Mouse (Mus musculus): Measurements from ENCODE around the gene Adora1.

The Adora1 gene

GRCm38 (mm10) chr1:134237438-134237837, 2.2 kb upstream of the Adora1 start:
- DNase-seq: no peak

- DNase-seq: no peak
These were observed 911 bp upstream of the Adora1 start for GRCm38 (mm10) chr1:134236142-134236541.

GRCm38 (mm10) chr1:134234455-134235390, 508 bp downstream of the Adora1 start:
- DNase-seq: peak; percentile 54 to 75

- DNase-seq: no peak
These were observed 1.4 kb downstream of the Adora1 start for GRCm38 (mm10) chr1:134233681-134234454.

- peak; percentile 62 to 80 for DNase-seq
These were observed 2.3 kb downstream of the Adora1 start for GRCm38 (mm10) chr1:134232778-134233531.

- peak in 1 of 2 experiments; percentile 45 for DNase-seq
These were observed 2.9 kb downstream of the Adora1 start for GRCm38 (mm10) chr1:134232326-134232725.

GRCm38 (mm10) chr1:134231681-134232080, 3.5 kb downstream of the Adora1 start:
- no peak for DNase-seq

- no peak for DNase-seq
These were observed 4.0 kb downstream of the Adora1 start for GRCm38 (mm10) chr1:134231270-134231669.

- no peak for DNase-seq
These were observed 4.5 kb downstream of the Adora1 start for GRCm38 (mm10) chr1:134230638-134231228.

- no peak for DNase-seq
These were observed 5.2 kb downstream of the Adora1 start for GRCm38 (mm10) chr1:134229806-134230575.

GRCm38 (mm10) chr1:134226739-134227138, 8.5 kb downstream of the Adora1 start:
- DNase-seq: no peak

- DNase-seq: no peak
These were observed 9.9 kb downstream of the Adora1 start for GRCm38 (mm10) chr1:134225375-134225774.

- no peak for DNase-seq
These were observed 10.5 kb downstream of the Adora1 start for GRCm38 (mm10) chr1:134224649-134225227.

GRCm38 (mm10) chr1:134222122-134223055, 12.8 kb downstream of the Adora1 start:
- peak; percentile 70 to 90 for DNase-seq

GRCm38 (mm10) chr1:134221172-134221571, 14.1 kb downstream of the Adora1 start:
- DNase-seq: no peak

- no peak for DNase-seq
These were observed 15.6 kb downstream of the Adora1 start for GRCm38 (mm10) chr1:134219608-134220007.

- no peak for DNase-seq
These were observed 17.3 kb downstream of the Adora1 start for GRCm38 (mm10) chr1:134217942-134218341.

- peak; percentile 57 to 81 for DNase-seq
These were observed 18.2 kb downstream of the Adora1 start for GRCm38 (mm10) chr1:134217028-134217481.

- DNase-seq: no peak
These were observed 18.6 kb downstream of the Adora1 start for GRCm38 (mm10) chr1:134216629-134216971.
